Mouse (Mus musculus): Measurements from ENCODE around the gene Thsd4.
A peak's percentile ranks its signal among the peaks of the same experiment; 100 is the strongest.
"Not testable (repeated sequence)": the region's sequence is repeated elsewhere in the genome, so short reads cannot be mapped to it uniquely, and the experiment has no call there.

The Thsd4 gene

DNA sequence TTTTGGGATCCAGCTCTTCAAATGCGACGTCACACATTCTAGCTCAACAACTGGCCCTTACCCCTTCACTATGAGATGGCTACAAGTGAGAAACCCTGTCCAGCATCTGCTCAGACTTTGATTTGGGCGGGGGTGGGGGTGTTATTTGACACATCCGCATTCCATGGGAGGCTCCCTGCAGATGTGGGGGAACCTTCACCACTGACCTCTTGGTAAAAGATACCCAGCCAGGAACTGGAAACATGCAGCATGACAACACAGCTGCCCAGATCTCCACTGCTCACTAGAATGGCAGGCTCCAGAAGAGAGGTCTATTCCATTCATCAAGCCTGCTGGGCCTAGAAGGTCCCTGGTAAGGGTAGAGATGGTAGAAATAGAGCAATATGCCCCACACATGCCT lies 213.7 kb downstream of the Thsd4 start:
- no peak for DNase-seq (ENCODE audit: low spot score in 2 of 2)

DNA sequence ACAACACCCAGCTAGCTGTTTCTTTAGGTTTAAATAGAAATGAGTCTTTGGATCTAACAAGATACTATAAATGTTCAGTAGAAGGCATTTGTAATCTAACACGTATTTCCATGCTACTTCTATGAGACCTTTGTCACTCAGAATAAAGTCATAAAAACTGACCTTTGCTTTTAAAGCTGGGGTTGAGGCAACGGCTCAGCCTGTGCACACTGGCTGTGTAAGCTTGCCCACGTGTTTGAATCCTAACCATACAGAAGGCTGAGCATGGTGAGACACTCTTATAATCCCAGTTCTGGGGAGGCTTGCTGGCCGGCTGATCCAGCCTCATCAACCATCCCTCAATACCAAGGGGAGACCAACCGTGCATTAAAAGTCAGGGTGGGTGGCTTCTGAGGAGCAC lies 214.4 kb downstream of the Thsd4 start:
- no peak for DNase-seq (ENCODE audit: low spot score in 2 of 2)

DNA sequence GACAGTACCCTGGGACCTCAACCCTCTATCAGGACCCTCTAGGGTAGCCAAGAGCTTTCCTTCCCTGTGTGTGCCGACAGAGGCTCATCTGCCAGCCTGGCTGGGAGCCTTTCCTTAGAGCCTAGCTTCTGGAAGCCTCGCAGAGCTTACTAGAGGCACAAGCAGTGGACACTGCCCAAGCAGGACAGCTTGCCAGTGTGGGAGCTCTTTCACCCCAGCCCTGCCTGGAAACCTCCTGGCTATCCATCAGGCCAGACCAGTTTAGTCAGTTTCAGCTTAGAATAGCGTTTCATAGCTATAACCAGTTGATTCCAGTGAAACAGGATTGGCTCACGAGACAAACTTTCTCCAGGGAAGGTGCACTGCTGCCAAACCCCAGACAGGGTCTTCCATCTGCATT lies 215.6 kb downstream of the Thsd4 start:
- no peak for DNase-seq (ENCODE audit: low spot score in 2 of 2)

DNA sequence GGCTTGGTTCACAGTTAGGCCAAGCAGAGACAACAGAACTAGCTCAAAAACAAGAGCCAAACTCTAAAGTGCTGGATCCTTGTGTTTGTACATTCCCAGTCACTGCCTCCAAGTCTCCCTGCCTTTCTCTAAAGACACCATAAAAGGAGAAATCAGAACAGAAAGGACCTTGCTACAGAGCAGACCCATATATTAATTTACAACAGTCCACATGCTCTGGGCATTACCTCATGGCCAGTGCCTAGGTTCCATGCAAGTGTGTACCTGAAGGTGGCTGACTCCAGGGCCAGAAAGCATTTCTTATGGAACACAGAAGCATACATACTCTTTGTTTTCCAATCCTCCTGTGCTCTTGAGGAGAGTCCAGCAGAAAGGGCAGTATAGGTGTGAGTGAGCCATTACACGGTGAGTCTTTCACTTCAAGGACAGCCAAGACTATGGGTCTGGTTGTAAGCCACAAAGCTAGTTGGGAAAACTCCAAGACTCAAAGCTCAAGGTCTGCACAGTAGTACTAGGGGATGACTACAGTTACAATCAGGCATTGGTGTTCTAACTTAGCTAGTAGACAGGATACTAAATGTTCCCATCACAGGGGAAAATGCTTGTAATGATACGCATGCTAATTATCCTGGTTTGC lies 216.5 kb downstream of the Thsd4 start:
- DNase-seq (ENCODE audit: low spot score in 2 of 2) = no peak

DNA sequence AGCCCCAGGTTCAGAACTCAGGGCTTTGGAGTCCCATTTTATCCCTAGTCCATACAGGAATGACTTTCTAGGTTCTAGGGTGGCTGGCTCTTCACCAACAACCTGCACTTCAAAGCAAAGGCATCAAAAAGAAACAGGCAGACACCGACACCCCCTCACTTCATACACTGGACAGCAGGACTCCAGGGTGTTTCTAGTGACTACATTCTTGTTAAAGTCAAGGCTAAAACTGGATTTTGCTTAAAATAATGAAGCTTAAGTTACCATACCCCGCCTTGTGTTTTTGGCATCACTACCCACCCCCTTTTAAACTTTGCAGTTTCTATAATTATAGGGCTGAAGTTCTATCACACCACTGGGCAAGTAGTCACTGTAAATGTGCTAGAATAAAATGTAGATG lies 225.6 kb downstream of the Thsd4 start:
- no peak for DNase-seq (ENCODE audit: low spot score in 2 of 2)

DNA sequence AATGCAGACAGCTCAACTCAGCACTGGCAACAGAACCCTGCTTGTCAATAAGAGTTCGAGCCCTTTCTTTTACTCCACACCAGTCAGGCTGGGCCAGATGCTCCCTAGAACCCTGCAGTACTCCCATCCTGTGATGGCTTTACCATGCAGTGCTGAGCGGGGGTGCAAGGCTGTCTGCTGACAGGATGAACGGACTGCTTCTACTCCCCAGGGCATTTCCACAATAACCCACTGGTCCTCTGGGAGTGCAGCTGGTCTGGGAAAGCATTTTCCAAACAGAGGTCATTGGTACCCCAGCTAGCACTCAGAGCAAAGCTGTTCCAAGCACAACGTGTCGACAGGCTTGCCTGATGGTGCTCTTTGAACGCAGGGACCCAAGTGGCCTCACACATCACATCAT lies 226.6 kb downstream of the Thsd4 start:
- no peak for DNase-seq (ENCODE audit: low spot score in 2 of 2)

DNA sequence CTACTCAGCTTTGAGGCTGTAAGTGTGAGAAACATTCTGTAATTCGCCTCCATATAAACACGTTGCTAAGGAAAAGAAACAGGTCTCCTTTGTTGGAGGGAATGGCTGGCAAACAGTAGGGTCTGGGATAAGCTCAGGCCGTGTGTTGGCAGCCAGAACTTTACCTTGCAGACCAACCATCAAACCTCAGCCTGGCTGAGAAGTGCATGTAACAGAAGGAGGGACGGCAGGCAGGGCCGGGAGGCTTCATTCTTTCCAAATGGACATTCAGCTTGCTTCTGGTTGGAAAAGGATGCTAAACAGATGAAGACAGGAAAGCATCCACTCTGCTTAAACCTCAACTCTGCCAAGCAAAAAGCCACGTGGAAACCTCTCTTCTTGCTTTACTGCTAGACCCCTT lies 228.7 kb downstream of the Thsd4 start:
- no peak for DNase-seq (ENCODE audit: low spot score in 2 of 2)

DNA sequence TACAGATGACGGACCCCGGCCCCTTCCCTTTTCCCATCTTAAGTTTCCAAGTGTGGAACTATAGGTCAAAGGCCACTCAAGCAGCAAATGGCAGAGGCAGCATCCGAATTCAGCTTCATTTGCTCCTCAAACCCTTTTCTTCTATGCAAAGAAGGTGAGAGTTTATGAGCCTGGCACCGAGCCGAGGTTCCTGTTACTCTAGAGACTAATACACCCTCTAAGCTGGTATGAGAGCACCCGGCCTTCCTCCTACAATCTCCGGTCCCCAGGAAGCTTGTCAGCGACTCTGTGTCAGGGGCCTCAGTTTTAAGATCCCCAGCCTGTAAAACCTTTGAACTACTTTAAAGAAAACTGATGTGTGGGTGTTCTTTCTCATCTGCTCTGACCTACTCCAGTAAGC lies 231.1 kb downstream of the Thsd4 start:
- no peak for DNase-seq (ENCODE audit: low spot score in 2 of 2)

DNA sequence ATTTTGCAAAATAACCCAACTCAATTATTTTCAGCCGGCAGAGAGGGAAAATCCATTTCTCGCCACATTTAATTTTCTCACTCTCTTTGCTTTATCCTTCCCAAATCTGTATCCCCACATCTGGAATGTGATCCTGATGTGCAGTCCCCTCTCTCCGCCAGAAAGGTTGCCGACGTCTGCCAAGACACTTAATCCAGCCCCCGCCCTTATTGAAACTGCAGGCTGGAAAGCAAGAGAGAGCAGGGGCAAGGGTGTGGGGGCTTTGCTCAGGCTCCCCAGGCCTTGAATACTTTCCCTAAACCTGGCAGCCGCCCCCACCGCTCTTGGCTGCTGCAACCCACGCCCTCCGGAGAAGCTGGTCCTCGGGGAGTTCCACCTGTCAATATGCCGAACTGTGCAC lies 233.1 kb downstream of the Thsd4 start:
- no peak for DNase-seq (ENCODE audit: low spot score in 2 of 2)

DNA sequence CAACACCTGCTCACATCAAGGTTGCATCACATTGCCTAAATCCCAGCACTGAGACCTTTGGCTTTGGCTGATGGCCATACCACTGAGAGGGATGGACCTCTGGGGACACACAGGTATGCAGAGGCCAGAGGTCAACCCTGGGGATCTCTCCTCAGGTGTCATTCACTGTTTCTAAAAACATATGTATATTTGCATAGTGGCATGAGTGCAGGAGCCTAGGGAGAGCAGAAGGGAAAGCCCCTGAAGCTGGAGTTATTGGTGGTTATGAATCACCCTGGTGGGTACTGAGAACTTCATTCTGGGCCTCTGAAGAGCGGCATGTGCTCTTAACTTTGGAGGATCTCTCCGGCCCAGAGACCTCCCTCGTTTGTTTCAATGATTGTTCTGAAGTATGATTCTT lies 235.5 kb downstream of the Thsd4 start:
- DNase-seq (ENCODE audit: low spot score in 2 of 2) = no peak

DNA sequence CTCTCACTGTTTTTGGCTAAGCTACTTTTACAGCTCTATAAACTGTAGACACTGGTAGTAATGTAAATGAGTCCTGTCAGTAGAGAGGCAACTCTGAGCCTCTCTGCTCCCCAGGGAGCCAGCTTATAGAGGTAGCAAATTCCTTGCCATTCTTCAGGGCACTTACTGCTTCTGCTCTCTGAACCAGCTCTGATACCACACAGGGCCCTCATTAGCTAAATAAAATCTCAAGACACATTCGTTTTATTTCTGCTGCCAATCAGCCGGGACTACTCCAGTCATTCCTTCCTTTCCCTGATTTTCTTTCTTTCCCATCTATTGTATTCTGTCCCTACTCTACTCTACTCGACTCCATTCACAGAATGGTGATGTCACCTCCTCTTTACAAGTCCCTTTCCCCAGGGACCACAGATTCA lies 236.8 kb downstream of the Thsd4 start:
- no peak for DNase-seq (ENCODE audit: low spot score in 2 of 2)

DNA sequence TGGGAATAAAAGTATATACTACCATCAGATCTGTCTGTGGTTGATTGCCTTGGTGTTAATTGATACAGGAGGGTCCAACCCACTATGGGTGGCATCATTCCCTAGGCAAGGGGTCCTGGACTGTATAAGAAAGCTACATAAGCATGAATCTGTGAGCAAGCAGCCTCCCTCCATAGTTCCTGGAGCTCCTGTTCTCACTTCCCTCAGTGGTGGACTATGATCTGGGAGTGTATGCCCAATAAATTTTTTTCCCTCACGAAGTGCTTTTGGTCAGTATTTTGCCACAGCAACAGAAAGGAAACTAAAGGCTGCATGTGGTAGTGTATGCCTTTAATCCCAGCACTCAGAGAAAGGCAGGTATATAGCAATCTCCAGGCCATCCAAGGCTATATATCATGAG lies 237.5 kb downstream of the Thsd4 start:
- no peak for DNase-seq (ENCODE audit: low spot score in 2 of 2)

DNA sequence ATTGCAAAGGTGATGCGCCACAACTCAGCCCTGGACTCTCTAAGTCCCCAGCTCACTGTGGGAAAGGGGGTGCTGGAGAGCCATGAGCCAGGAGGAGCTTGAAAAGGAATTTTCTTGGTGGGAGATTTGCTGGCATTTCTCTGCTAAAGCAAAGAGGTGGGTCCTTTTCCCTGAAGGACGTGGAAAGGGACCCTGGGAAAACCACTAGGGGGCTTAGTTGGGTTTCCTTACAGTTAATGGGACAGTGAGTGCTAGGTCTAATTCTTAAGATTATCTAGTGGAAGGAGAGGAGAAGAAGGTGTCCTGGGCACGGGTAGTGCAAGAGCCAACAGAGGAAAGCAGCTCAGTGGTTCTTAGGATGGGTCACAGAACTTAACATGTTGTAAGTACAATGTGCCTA lies 238.3 kb downstream of the Thsd4 start:
- DNase-seq (ENCODE audit: low spot score in 2 of 2) = no peak

DNA sequence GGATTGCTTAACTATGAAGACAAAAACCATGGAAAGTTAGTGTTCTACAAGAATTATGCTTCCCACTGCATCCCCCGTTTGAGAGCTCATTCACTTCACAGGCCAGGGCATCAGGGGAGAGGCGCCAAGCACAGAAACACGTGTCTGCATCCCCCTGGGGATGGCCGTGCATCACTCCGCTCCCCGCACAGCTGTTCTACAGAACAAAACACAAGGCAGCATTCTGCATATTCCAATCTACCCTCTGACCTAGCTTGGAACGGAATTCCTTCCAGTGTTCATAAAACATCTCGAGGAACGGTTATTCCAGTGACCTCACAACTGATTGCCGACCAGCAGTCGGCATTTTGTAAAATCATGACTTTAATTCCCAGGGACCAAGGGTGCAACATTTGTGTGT lies 240.6 kb downstream of the Thsd4 start:
- DNase-seq (ENCODE audit: low spot score in 2 of 2) = no peak

DNA sequence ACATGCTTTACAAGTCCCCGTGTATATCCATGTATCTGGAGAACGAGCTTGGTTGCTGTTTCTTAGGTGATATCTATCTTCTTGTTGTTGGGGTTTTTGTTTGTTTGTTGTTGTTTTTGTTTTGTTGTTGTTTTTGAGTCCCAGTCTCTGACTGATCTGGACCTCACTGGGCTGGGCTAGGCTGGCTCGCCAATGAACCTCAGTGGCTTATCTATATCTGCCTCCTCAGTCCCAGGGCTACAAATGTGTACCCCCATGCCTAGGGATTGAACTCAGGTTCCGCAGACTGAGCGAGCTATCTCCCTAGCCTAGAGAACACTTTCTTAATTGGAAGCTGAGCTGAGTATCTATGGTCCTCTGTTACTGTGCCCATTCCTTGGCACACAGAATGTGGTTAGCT lies 241.1 kb downstream of the Thsd4 start:
- DNase-seq (ENCODE audit: low spot score in 2 of 2) = no peak

DNA sequence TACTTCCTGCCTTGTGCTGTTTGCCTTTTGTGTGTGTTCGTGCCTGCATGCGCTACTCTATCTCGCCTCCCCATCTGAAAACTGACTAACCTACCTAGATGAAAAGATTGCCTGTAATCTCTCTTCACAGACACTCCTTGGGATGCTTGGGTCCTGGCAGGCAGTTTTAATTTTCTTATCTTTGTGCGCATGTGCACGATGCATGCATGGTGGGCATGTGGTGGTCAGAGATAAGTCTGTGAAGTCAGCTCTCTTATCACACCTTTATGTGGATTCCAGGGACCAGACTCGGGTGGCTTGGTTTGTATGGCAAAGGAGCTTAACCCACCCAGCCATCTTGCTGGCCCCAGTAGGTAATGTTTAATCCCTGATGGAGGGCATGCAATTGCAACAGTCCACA lies 242.3 kb downstream of the Thsd4 start:
- DNase-seq (ENCODE audit: low spot score in 2 of 2) = peak; percentile 27 to 49

DNA sequence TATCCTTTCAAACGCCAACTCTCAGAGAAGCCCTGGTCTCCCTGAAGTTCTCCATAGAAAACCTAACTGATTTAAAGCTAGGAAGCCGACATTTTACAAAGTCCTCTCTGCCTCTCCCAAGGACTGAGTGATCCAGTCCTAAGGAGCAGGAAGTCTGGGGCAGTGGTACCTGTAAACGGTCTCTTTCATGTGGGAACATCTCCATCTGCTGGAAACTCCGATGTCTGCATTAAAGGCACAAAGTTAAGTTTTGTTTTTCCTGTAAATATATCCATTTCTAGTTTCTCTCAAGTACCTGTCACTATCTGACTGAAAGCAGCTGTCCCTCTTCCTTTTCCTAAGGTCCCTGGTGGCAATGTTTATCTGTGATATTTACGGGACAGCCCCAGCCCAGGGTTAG lies 245.5 kb downstream of the Thsd4 start:
- no peak for DNase-seq (ENCODE audit: low spot score in 2 of 2)

DNA sequence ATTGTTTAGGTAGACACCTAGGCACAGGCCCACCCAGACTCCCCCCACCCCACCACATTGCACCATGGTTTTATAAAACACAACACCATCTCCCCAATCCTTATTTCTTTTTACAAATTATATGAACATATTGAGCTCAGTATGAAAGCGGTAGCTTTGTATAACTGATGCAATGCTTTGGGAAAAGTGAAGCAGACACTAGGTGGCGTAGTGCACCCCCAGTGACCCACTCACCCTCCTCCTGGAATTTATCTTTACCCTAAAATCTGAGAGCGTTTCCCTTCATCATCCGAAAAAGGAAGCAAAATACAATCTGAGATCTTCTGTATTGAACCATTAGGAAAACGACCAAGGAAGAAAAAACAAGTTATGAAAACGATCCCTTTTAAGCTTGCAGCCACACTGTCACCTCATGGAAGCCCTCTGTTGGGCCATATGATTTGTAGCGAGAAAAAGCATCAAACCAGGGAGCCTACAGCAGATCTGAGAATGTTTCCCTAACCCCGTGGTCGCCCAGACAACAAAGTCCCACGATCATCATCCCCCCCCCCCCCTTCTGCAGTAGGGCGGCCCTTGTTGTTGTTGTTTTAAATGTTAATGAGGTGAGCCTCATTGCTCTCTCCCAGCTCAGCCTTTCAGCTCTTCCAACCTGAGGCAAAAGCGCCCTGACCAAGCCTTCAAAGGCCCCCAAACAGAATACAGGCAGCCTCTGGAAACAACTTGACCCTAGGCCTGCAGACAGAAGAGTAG lies 246.3 kb downstream of the Thsd4 start:
- DNase-seq (ENCODE audit: low spot score in 2 of 2) = no peak

DNA sequence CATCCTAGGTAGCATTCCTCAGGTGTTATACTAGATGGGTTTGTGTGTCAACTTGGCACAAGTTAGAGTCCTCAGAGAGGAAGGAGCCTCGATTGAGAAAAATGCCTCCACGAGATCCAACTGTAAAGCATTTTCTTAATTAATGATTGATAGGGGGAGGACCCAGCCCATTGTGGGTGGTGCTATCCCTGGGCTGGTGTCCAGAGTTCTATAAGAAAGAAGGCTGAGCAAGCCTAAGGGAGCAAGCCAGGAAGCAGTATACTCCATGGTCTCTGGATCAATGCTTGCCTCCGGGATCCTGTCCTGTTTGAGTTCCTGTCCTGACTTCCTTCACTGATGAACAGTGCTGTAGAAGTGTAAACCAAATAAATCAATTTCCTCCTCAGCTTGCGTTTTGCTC lies 247.3 kb downstream of the Thsd4 start:
- no peak for DNase-seq (ENCODE audit: low spot score in 2 of 2)

DNA sequence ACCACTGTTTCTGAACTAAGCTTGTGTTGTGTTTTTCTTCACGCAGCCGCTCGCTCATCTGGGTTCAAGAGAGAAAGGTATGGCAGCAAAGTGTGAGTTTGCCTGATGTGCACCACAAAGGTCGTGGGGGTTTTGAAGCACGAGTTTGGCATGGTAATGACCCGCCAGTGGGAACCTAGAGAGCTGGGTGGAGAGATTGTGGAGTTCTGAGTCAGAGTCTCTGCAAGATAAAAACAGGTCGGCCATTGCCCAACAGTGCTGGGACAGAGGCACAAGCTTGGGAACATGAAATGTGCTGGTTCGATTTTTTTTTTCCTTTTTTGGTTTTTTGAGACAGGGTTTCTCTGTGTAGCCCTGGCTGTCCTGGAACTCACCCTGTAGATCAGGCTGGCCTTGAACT lies 249.5 kb downstream of the Thsd4 start:
- not testable (repeated sequence) for DNase-seq (ENCODE audit: low spot score in 2 of 2)

DNA sequence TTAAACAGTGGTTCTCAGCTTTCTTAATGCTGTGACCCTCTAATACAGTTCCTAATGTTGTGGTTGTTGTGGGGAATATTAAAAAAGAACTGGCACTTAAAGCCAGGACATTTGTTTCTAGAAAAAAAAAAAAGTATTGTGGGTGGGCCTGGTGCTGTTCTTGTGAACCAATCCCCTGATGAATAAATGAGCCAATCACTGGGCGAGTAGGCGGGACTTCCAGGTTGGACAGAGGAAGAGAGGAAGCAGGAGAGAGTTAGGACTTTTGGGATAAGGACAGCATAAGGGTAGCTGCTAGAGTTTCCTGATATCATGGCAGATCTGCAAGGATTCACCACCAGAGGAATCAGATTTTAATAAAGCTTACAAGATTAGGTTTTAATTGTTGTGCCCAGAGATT lies 249.9 kb downstream of the Thsd4 start:
- DNase-seq (ENCODE audit: low spot score in 2 of 2) = peak in 1 of 2 experiments; percentile 20

DNA sequence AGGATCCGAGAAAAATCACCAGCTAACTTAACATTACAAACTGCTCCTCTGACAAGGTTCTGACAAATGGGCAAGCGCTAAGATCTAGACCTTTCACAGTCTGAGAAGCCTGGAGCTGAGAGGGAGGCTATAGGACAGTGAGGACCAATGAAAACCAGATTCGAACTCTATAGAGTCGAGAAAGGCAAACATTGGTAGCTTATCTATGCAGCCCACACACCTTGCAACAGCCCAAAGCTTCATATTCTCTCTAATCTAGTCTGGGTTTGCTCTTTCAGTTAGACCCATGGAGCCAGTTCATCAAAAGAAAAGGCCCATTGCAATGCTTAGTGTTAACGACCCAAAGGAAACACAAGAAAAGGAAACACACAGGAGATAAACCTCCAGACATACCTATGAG lies 252.0 kb downstream of the Thsd4 start:
- DNase-seq (ENCODE audit: low spot score in 2 of 2) = no peak

DNA sequence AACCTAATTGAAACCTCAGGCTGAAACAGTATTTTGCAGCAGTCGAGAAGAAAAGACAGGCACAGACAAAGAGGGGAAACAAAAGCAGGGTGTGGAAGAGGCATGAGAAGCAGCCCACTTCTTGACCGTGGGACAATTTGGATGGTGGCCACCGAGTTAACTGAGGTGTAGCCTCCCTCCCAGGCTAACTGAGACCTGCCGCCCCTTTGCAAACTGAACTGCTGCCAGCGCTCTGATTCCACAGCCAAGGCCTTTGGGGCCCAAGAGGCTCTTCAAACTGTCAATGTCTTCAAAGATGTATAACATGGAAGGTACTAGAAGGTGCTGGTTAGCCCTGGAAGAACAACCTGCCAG lies 254.6 kb downstream of the Thsd4 start:
- no peak for DNase-seq (ENCODE audit: low spot score in 2 of 2)

All from spleen, postnatal 36 days (tissue).